Mouse (Mus musculus): ENCODE data around the gene Mecom.

Gene Mecom

DNA sequence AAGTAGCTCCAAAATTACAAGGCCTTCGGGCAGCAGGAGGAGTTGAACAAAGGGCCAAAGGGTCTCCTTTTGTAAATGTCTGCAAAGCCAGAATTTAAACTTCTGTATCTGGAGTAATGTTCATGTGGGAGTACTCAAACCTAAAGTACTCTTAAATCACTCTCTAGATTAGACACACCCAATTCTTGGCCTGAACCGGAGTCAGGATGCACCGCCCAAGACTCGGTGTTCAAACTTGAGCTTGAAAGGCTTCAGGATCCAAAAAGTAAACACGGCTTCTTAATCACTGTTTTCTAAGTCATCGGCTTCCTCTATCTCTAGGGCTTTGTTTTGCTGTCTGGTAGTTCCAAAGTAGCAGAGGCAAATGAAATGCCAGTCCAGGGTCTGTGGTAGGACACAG is 67.3 kb downstream of the Mecom start:
- no peak for DNase-seq

DNA sequence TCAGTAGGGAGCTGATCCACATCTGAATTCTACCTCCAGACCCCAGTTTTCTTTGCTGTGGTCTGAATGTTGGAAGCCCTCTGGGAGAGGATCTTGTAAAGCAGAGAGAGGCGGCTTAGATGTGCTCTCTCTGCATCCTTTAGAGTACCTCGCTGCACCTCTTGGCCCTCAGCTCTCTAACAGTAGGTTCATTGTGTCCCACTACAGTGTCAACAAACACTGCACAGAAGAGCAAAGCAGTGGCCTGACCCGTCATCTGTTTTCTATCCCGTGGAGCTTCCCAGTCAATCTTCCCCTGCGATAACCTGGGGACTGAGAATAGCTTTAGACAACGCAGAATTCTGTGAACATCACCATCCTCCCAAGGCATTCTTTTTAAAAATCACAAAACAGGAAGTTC is 69.6 kb downstream of the Mecom start:
- DNase-seq = no peak

DNA sequence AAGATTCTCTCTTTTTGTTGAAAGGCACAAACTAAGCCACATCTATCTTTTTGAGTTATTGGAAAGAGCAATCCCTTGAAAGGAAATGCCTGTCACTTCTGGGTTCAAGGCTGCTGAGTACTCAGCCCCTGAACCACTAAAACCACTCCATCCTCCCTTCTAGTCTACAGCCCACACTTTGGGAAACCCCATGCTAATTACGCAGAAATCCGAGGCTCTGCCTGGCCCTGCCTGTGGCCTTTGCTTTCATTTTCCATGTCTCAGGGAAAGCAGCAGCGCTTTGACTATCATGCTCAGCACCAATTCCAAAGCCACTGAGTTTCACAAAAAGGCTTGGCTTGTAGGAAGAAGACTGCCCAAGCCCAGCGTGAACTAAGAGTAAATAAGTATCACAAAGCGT is 70.8 kb downstream of the Mecom start:
- DNase-seq = no peak

DNA sequence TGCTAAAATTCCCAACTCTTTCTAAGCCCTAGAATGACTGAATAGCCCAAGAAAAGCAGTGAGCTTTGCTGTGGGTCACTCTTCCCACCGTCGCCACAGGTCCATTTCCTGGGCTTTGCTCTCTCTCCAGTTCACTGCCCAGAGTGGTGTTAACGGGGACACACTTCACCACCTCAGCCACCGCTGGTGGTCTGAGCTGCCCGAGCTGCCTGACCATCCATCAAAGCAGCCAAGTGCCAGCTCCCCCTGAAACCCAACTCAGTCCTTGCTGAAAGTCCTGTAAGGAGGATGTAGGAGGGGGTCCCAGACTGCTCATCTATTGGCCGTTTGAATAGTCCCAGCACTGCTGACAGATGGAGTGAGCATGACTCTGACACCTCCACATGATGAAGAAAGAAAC is 72.2 kb downstream of the Mecom start:
- no peak for DNase-seq

DNA sequence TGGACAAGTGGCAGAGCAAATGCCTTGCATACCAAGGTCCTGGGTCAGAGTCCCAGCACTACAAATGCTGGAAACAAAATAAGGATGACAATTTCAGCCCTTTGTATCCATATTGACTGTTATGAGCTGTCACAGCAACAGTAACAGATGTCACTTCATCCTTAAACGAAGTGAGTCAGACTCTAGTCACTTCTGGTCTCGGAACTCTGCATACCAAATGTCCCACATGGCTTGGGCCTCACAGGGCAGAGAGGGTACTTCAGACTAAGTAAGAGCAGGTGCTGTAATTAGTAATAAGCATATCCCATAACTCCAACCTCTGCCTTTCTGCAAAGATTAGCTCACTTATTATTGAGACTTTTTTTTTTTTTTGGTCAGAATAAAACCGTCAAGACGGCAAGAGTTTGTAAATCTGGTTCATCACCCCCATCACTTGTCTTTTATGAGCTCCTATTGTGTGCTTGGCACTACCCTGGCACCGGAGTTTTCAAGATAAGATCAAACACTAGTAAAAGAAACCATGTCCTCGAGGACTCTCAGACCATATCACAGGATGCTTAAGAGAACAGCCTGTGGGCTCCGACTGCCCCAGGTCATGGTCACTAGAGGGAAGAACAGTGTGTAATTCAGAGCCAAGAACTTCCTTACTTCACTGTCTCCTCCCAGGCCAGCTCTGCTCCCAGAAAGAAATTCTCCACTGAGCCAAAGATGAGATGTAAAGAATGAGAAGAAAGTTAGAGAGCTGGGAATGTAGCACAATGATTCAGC is 79.6 kb downstream of the Mecom start:
- DNase-seq = no peak

DNA sequence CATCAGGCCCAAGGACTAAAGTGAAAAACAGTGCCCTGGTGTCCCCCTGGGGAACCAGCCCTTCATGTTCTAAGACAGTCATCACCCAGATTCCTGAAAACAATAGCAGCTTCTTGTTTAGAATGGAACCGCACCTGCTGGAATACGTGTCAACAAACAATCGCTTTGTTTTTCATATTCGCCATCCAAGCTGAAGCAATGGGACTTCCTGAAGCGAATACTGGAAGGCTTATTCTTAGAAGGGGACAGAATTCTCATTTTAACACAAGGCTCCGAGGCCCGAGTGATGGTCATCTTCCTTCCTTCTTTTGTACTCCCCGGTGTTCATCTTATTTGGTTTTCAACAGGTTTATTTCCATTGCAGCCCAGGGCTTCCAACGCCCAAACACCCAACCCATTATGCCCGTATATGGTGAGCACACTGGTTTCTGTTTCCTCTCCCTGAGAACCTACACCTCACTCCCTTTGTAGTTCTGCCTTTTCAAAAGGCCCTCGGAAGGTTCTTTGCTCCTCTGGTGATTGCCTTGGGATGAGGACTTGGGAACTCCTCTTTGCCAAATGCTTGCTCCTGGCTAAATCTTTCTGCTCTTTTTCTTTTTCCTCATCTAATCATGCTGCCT is 81.7 kb downstream of the Mecom start:
- no peak for DNase-seq

DNA sequence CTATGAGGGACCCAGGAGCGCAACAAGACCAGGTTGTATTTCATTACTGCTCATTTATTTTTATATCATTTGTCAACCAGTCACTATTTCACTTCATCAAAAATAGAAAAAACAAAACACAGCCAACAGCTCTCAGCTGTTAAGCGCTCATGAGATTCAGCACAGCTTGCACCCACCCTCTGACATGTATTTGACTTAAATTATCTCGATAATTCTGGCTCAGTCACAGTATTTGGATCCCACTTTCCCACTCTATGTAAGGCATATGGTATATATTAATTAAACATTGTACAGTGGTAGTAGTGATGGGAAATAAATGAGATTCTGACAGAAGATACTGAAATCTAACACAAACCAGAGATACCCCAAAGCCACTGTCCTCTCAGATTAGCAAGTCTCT is 83.3 kb downstream of the Mecom start:
- no peak for DNase-seq

DNA sequence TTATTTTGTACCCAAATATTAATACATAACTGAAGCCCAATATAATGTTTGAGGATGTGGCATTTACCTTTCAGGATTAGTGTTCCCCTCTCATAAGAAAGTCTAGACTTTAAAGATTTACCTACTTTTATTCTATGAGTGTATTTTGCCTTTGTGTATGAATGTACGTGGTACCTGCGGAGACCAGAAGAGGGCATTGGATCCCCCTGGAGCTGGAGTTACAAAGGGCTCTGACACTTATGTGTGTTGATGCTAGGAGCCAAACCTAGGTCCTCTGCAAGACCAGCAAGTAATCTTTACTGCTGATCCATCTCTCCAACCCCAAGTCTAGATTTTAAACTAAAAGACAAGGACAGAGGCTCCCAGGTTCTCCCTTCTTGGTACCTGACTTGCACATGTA is 86.0 kb downstream of the Mecom start:
- no peak for DNase-seq

DNA sequence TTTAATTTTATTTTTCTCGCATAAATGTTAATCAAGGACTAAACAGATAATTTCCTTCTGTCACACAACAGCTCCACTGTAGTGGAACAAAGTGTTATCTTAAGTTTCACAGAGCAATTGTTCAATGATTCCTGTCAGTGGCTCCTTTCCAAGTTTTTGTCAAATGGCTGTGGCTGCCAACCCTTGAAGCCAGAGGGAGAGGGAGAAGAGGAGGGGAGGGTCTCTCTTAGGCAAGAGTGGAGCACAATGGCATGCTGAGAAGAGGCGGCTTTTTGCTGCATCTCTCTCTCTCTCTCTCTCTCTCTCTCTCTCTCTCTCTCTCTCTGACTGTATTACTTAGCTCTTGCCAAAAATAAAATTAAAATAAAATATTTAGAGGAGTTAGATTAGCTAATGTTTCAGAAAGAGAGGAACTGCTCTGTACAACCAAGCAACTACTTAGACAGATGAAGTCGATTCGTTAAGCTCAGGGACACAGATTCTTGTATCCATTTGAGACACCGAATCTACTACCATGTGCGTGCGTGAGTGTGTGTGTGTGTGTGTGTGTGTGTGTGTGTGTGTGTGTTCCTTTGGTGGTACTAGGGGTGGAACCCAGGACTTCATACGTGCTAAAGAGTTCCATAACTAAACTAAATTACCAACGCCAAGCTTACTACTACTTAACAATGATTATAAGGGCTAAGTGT is 86.8 kb downstream of the Mecom start:
- no peak for DNase-seq

DNA sequence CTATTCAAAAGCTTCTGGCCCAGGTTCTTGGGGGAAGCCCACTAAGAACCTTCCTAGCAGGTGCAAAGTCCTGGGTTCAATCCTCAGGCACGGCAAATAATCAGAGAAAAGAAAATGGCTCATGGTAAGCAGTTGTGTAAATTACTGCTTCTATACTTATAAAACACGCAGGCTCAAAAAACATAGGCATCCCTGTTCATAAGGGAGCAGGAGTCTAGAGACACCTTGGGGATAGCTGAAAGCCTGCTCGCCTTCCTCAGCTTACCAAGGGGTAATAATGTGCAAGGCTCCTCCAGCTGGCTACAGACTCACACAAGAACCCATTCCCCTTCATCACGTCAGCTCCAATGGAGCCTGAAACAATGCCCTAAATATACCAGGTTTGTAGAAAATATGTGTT is 88.2 kb downstream of the Mecom start:
- no peak for DNase-seq

DNA sequence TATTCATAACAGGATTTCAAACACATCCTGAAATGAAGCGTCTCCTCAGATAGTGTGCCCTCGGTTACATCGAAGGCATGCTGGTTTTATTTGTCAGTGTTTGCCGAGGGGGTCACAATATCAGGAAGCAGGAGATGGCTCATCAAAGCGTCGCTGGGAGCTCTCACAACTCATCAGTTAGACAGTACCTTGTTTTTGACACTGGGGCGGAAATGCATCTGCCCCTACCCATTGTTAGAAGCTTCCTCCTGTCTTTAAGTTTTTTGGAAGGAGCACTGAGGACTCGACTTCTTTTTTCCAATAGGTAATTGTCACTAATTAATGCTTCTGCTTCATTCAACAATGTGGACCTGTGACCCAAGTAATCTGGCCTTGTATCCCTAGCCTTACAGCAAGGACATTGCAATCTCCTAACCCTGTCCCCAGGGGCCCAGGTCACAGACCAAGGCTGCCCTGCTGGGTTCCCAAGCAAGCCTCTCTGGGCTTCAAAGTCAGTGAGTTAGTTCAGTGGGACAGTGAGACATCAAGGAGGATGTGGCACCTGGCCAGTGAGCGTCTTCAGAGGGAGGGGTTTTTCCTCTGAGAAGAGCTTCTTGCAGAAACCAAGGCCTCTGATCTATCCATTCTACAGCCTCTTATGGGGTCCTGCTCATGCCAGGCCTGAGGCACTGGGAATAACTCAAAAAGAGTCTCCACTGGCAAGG is 89.7 kb downstream of the Mecom start:
- DNase-seq = no peak

DNA sequence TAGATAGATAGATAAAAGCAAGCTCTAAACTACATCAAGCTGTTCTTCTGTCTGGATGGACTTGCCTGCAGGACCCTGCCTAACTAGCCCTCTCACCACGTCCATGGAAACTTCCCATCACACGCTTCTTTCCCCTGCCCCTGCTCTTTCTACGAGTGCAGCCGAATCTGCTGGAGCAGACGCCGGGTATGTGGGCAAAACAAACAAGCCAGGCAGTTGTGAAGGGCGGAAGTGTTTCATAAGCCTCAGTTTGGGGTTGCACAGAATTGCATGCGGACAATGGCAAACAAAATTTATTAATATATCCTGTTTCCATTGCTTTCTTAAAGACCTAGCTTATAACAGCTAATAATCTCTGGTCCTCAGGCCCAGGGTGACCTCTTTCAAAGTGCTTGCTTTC is 91.9 kb downstream of the Mecom start:
- DNase-seq = no peak

DNA sequence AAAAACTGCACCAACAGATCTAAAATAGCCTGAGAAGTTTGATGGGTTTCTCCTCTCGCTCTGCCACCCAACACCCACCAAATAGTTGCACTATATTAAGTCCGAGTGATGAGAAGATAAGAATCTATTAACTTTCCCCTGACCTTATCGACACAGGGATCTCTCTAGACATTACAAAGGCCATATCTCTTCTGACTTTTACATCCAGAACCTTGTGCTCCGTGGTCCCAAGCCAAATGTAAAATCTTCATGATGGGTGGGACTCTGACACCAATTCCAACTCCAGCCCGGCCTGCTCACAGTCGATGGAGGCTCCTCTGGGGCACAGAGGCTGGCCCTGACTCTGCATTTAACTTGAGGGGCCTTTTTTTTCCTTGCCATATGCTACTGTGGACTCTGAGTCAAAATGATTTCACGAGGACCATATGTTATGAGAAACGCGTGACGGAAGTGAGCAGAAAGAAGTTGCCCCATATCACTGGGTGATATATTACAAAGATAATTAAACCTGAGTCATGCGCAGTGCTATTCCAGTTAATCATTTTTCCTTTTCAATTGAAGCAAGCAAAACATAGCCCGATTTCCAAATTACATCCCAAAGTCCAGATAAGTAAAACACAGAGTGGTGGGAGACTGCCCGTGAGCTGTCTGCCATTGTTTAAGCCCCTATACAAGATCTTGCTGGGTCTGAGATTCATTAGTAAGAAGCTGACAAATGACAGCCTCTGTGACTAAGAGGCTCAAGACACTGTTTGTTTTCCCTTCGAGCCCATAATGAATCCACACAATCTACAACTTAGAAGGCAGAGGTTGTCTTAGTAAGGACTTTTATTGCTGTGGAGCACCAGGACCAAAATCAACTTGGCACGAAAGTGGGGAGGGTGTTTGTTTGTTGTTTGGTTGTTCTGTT is 94.0 kb downstream of the Mecom start:
- no peak for DNase-seq

DNA sequence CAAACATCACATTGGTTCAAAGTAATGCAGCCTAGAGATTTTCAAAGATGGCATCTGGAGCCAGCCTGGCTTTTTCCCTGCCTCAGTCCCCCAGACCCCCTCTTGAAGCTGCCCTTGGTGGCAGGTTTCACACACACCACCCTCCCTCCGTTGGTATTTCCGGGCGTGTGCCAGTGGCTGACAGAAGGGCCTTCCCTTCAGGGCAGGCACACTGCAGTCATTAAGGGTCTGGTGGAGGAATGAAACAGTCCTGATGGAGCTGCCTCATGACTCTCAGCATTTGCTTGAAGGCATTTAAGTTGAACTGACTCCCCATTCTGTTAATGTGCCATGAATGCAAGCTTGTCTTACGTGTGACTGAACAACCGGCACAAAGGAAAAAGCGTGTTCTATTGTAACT is 94.8 kb downstream of the Mecom start:
- no peak for DNase-seq

DNA sequence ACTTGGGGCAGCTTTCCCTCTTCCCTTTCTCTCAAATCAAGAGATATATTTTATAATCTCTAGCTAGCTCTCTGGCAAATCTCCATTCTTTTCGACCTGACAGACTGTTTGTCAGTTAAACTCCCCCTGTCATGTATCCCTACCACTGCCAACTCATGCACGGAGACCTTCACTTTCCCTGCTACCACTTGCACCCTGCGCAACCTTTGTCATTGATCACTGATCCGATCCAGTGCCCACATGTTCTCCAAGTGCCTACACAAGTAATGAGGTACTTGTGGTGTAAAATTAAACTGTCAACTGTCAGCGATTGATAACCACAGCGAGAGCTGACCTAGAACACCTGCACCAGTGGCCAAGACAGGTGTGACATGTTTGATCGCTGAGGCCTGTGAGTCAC is 95.3 kb downstream of the Mecom start:
- no peak for DNase-seq

DNA sequence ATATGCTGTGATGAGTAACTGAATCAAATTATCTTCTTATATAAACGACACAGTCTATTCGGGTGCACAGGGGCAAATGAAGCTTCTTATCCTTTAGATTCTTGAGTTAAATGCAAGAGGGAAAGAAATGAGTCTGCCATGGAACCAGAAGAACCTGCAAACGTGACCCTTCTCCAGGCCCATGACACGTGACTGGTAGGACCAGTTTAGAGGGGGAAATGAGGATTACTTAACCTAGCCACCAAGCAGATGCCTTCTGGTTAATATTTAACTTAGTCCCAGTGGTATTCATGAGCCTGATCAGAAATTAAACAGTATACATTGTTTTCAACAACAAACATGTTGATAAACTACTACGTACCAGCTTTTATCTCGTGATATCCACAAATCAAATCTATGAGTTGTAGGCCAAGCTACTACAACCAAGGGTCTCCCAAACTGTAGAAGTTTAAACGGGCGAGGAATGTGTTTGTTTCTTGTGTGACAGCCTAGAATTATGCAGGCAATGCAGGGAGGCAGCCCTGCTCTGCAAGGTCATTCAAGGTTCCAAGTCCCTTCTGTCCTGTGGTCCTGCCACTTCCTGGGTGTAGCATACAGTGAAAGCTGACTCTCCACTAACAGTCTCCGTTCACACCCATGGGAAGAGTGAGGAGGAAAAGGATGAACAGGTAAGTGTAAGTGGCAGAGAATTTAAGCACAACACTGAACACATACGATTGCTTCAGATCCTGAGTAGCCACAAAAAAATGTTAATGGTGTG is 97.4 kb downstream of the Mecom start:
- no peak for DNase-seq

DNA sequence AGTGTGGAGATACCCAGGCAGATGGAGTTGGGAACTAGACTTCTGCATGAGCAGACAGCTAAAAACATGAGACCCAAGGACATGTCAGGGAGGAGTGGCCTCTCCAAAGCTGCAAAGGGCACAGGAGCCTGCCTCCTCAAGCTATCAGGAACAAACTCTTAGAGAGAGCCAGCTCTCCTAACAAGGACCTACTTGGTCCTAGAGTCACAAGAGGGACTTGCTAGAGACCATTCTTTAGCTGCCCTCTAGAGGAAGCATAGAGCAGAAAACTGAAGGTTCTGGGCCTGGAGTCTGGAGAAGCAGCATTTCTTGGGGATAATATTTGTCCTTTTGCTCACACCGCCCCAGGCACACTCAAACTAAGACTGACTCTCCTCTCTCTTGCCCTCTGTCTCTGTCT is 99.2 kb downstream of the Mecom start:
- DNase-seq = no peak

DNA sequence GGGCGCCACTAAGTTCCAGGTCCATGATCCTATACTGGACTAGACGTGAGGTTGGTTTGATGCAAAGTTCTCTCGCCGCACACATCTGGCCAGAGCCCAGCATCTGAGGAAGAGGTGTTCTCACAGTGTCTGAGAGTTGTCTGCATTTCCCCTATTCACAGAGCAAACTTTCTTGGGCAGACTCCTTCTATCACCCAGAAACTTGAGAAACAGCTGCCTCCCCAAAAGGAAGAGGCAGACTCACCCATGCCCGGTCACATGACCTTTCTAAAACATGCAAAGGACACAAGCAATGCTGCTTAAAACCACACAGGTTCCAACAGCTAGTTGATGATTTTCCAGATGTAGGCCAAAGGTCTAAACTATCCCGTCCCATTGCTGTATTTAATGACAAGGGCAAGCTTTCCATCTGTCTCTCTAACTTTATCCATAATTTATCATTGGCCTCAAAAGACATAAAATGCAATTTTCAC is 101.8 kb downstream of the Mecom start:
- DNase-seq = no peak

DNA sequence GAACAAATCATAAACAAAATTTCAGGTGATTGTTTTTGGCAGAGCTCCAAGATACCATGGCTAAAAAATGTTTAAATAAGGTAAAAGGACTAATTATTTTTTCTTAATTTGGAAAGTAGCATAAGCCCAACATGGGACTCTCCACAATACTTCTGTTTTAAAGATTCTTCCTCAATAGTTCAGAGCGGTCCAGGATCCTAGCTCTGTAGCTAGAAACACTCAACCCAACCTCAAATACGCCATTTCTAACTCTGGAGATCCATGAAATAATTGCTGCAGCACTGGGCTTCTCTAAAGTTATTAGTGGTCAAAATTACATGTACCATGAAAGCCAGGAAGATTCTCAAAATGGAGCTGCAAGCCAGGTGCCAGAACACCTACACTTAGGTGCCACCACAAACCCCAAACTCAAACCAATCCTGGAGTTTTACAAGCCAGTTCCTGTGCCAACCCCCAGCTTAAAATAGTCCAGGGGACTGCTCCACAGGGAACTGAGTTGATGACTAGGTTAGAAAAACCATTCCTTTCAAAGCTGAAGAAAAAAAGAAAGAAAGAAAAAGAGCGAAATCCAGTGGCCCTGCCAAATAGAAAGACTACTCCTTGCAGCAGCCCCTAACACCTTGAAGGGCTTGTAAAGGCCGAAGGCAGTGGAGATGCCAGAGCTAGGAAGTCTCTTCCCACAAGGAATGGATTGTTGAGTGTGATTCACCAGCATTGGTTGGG is 102.4 kb downstream of the Mecom start:
- no peak for DNase-seq

DNA sequence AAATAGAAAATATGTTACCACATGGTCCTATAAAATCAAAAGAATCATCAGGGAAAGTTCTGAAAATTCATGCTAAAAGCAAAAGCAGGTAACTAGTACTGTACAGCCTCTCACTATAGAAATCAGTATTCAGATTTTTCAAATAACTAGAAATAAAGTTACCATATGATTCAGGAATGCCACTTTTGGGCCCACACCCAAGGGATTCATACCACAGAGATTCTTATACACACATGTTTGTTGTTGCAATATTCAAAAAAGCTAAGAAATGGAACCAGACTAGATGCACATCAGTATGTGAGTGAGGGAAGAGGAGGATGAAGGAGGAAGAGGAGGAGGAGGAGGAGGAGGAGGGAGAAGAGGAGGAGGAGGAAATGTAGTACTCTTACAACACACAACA is 106.2 kb downstream of the Mecom start:
- no peak for DNase-seq

DNA sequence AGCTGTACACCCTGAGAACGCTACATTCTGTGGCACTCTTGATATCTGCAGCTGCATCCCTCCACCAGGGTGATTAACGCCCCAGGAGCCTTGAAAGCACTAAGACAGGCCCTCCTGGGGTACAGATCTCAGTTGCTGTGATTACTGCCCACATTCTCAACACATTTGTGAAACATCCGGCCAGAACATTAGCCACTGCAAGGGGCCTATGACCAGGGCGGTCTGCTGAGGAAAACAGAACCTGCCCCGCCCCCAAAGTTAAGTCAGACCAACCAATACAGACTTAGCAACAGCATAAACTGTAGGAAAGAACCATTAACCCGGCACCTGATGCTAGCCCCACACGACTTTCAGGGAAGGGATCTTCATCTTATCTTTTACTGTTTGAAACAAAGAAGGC is 109.8 kb downstream of the Mecom start:
- DNase-seq = no peak
